Mouse (Mus musculus) left cerebral cortex, adult 9 months (tissue): ENCODE measurements at regions not wholly inside any gene's neighbourhood (a gene's known extent, or its start where the extent isn't known, plus 50 kb on each side); places are given as distances from the start of the nearest gene placed in this dataset.
"Not testable (repeated sequence)": the region's sequence is repeated elsewhere in the genome, so short reads cannot be mapped to it uniquely, and the experiment has no call there.

Source experiments
- DNase-seq, 2 experiments: peaks; one replicate each; pipeline ENCODE4 v3.0.0; 2022; ENCODE audit warnings: low spot score in 2 of 2

- DNase-seq, result no peak
Observed at GRCm38 (mm10) chr14:71654785-71655627, 836.6 kb downstream of the Gm9195 start.

GRCm38 (mm10) chr14:71642536-71642935 lies 849.1 kb downstream of the Gm9195 start:
- no peak for DNase-seq

GRCm38 (mm10) chr14:71639083-71639482 lies 852.6 kb downstream of the Gm9195 start:
- DNase-seq, result no peak

GRCm38 (mm10) chr14:71635091-71635490 lies 856.5 kb downstream of the Gm9195 start:
- DNase-seq, result no peak

- no peak for DNase-seq
Observed at GRCm38 (mm10) chr14:71609698-71610301, 881.8 kb downstream of the Gm9195 start.

- DNase-seq, result no peak
Observed at GRCm38 (mm10) chr14:71603710-71604109, 887.9 kb downstream of the Gm9195 start.

GRCm38 (mm10) chr14:71597859-71598258 lies 893.8 kb downstream of the Gm9195 start:
- no peak for DNase-seq

- DNase-seq, result peak in 1 of 2 experiments; percentile 32
Observed at GRCm38 (mm10) chr14:71588694-71589240, 902.9 kb downstream of the Gm9195 start.

GRCm38 (mm10) chr14:71588006-71588405 lies 903.6 kb downstream of the Gm9195 start:
- DNase-seq, result peak in 1 of 2 experiments; percentile 22

- no peak for DNase-seq
Observed at GRCm38 (mm10) chr14:71564816-71565215, 926.8 kb downstream of the Gm9195 start.

GRCm38 (mm10) chr14:71561906-71562305 lies 929.7 kb downstream of the Gm9195 start:
- DNase-seq, result peak in 1 of 2 experiments; percentile 19

GRCm38 (mm10) chr14:71554324-71554723 lies 937.3 kb downstream of the Gm9195 start:
- DNase-seq, result not testable (repeated sequence)

GRCm38 (mm10) chr14:71543580-71543979 lies 943.9 kb upstream of the Fam160b2 start:
- DNase-seq, result no peak

GRCm38 (mm10) chr14:71532074-71532659 lies 932.5 kb upstream of the Fam160b2 start:
- DNase-seq, result no peak

- no peak for DNase-seq
Observed at GRCm38 (mm10) chr14:71531298-71531697, 931.7 kb upstream of the Fam160b2 start.

GRCm38 (mm10) chr14:71530421-71530820 lies 930.8 kb upstream of the Fam160b2 start:
- peak in 1 of 2 experiments; percentile 16 for DNase-seq

- no peak for DNase-seq
Observed at GRCm38 (mm10) chr14:71518541-71518940, 918.9 kb upstream of the Fam160b2 start.

- no peak for DNase-seq
Observed at GRCm38 (mm10) chr14:71500851-71501250, 901.2 kb upstream of the Fam160b2 start.

GRCm38 (mm10) chr14:71491201-71491600 lies 891.6 kb upstream of the Fam160b2 start:
- DNase-seq, result no peak

- DNase-seq, result peak in 1 of 2 experiments; percentile 28
Observed at GRCm38 (mm10) chr14:71486176-71486970, 886.7 kb upstream of the Fam160b2 start.

GRCm38 (mm10) chr14:71475656-71476055 lies 876.0 kb upstream of the Fam160b2 start:
- DNase-seq, result no peak
